Mouse (Mus musculus): ENCODE measurements around the gene Zfp345.
"Not testable (repeated sequence)": the region's sequence is repeated elsewhere in the genome, so short reads cannot be mapped to it uniquely, and the experiment has no call there.

Zfp345 gene

DNA sequence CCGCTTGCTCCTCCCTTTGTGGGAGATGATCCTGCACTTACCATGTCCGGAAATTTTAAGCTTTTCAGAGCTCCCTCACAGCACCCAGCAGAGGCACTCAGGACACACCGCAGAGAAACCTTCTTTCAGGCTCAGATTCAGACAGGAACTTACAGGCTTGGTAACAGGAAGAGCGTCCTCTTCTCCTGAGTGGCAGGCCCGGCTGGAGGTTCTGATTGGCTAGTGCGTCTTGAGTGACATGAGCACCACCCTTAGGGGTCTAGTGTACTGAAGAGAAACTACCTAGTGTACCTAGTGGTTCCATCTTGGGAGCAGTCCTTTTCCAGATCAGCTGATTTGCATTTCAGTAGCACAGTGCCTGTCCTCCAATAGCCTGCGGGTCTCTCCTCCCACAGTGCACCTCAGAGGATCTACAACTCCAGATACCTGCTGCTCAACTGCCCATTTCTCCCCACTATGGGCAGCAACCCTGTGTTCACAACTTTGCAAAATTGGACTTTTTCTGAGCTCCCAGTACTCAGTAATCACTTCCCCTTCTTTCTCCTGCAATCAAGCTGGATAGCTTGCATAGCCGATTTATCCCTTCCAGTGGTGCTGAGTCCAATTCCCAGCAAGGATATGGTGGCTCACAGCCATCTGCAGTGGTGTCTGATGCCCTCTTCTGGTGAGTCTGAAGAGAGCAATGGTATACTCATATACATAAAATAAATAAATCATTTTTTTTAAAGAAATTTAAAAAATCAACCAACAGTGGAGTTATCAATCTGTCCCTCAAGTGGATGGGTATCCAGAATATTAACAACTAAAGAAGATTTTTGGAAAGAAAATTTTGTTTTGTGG lies at the start of gene Zfp345:
TSS of gene Zfp345 (minus strand) at position 153 of the 840 bp plus-strand sequence.
- peak in 1 of 2 experiments; percentile 2 for DNase-seq (ENCODE audit: low spot score in 2 of 2)

DNA sequence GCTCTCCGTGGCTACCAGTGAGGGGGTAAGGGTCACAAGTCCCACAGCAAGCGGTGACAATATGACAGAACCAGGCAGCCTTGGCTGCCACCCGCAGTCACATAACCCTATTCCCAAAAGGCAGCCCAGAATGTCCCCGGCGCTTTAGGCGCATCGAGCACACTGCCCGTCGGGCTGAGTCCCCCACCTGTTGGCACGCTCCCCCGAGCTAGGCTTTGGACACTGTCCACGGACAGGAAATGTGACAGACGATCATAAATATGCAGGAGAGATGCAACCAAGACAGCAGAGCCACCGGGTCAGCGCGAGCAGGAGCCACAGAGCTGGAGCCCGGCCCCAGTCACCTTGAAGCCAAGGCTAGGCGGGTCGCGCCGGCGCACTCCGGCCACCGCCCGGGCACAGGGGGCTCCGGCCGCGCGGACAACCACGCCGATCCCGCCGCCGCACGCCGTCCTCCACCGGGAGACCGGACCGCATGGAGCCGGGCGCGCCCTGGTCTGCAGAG lies 40.9 kb upstream of the Zfp345 start:
- no peak for DNase-seq (ENCODE audit: low spot score in 2 of 2)

DNA sequence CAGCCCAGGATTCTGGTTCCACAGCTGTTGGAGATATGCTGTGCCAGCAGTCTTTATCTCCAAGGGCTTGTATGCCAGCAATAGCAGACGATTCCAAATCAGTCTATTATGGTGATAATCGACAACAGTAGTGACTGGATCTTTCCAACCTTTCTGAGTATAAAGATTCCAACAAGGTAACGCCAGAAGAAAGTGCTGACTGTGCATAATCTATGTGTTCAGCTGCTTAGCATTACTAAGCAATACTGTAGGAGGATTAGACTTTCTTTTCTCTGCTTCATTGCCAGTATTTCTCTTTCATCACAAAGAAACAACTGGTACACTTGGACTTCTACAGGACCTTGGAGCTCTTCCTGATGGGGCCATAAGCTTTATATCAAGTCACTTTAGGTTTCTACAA lies 27.9 kb upstream of the Zfp345 start:
- no peak for DNase-seq (ENCODE audit: low spot score in 2 of 2)

DNA sequence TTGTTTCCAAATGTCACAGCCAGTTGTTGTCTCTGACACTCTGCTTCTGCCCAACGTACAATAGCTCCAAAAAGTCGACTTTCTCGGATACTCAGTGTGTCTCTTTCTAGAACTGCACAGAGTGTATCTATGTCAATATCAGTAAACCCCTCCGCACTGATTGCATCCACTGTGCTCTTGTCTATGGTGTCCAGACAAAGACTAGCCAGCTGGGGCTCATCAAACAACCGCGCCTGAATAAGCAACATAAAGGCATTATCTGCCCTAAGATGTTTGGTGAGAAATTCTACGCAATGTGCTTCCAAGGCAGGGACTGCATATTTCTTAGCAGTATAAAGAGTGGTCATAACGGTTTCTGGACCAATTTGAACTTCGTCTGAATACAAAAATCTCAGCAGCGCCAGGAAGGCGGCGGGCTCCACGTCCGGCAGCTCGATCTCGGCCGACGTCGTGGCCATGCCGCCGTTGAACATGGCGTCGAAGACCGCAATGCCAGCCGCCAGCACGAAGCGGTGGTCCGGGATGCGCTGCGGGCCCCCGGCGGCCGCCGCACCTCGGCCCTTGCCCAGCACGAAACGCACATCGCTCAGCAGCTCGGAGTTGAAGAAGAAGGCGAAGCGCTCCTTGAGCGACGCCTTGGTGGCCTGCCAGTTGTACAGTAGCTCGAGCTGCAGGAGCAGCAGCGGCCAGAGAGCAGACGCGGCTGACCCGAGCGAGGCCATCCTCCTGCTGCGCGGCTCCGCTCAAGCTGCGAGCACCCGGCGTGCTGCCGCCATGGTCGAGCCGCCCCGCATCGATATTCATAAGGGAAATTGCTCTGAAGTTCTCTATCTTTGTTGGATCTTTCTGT lies 15.5 kb upstream of the Zfp345 start:
- not testable (repeated sequence) for DNase-seq (ENCODE audit: low spot score in 2 of 2)

DNA sequence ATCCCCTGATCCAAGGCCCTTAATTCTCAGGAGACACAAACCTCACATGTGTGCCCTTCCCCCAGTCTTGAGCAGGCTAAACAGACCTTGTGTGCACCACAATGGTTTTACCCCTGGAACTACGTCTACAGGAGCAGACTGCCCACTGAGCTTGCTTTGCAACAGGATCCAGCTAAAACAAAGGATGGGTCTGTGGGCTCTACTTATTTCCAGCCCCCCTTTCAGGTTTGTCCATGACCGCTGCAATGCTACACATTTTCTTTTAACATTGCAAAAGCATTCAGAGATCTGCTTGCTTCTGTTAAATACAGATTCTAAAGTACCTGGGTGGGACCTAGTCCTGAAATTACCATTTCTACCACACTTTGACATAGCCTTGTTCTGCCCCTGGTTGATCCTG lies 8.1 kb upstream of the Zfp345 start:
- no peak for DNase-seq (ENCODE audit: low spot score in 2 of 2)

DNA sequence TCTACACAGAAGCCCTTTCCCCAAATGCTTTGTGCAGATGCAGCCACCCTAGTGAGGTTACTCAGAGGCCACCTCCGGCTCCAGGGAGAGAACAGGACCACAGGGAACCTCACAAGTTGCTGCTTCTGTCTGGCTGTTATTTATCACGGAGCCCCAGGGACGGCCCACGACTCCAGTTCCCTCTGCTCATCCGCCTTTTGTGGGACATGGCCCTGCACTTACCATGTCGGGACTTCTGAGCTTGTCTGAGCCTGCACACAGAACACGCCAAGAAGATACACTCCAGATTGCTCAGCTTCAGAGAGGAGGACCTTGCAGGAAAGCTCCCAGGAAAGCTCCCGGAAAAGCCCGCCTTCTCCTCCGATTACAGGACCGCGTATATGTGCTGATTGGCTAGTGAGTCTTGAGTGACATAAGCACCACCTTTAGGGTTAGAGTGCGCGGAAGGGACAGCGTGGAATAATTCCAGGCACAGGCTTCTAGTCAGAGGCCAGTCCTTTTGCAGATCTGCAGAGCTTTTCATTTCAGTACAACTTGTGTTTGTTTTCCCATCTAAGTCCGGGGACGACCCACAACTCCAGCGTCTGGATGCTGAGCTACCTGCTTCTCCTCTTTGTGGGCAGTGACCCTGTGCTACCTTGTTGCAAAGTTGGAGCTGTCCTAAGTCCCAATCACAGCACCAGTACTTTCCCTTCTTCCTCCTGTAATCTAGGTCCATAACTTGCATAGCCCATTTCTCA lies 33.5 kb downstream of the Zfp345 start, which contains the start of gene Zfp442:
TSS of gene Zfp442 (minus strand) at position 307 of the 740 bp plus-strand sequence.
- DNase-seq (ENCODE audit: low spot score in 2 of 2), result peak; percentile 64 to 76

DNA sequence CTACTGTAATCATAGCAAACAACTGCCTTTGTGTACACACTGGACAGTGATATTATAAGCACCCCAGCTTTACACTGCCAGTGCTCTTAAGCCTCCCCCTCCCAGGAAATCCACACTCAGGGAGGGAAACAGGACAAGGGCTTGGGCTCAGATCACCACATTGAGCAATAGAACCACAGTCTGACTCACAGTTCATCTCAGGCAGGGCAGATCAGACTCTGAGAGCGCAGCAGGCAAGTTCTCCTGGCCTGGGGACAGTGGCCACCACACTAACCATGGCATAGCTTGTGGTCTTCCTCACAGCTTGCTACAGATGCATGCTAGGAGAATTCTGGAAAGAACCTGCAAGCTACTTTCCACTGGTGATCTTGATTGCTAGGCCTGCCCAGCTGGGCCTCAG lies 45.8 kb downstream of the Zfp345 start:
- DNase-seq (ENCODE audit: low spot score in 2 of 2), result not testable (repeated sequence)

Measured in urinary bladder, postnatal 36 days (tissue).